Mouse (Mus musculus) CH12.LX (cell line): ENCODE measurements at regions not wholly inside any gene's neighbourhood (a gene's known extent, or its start where the extent isn't known, plus 50 kb on each side); places are given as distances from the start of the nearest gene placed in this dataset.

Source experiments
- MAX ChIP-seq: IDR thresholded peaks from 2 replicates; pipeline ENCODE4 v1.6.1; 2011; ENCODE audit warnings: low read length, improper control_type of control experiment
- SIN3A ChIP-seq: IDR thresholded peaks from 2 replicates; pipeline ENCODE4 v1.6.1; 2012; ENCODE audit warnings: low read length, improper control_type of control experiment, inconsistent platforms

- no peak for TF ChIP-seq MAX
- no peak for TF ChIP-seq SIN3A
Measured at GRCm38 (mm10) chr6:84416992-84417636, 176.6 kb downstream of the Cyp26b1 start.
